Comparison of ENCODE assay signal across 10 mouse cellular contexts in the genomic region with DNA sequence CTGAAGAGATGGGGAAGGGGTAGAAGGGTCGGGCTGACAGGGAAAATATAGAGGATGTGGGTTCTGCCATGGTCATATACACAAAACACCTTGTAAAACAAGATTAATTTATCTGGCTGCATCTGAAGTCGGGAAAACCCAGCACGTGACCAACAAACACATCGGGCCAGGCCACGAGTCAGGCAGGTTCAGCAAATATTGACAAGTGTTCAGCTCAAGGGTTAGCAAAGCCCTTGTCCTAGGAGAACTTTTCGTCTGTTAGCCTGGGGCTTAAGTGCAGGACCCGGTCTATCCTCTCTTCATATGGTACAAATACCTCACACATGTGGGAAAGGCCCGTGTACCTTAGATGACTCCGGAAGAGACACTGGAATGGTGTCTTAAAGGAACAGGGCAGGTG. TPM values are rescaled to one million over a fixed set of nuclear protein-coding genes. Genes with fewer than 3 reads are reported as not detected.
DNase-seq lines count a peak whose midpoint lies in the region; ATAC-seq and TF ChIP-seq lines count a peak whose summit lies in the region.
"Had no signal": no experiment of that assay in that cellular context is flagged by ENCODE, and none has a peak within 500 bp of the region (broad histone marks: within the 10 kb centered on the region; RNA-seq: fewer than 3 reads in every experiment).

No protein-coding gene starts in this region.

- no peaks in the 10 kb centered on the region for H3K9me3 ChIP-seq in liver, embryonic 14.5 days (ENCODE audit: control insufficient read depth, low read length)
- no peaks in the 10 kb centered on the region for H3K9me3 ChIP-seq in stomach, embryonic 16.5 days (replicated peaks; ENCODE audit: control insufficient read depth, low read length)
- H3K9me3 ChIP-seq in hindbrain, embryonic 16.5 days (ENCODE audit: control insufficient read depth, low read length) = no peaks in the 10 kb centered on the region
- H3K9me3 ChIP-seq: midbrain, embryonic 15.5 days had no signal

- WGBS in spleen, adult 2 months = 39% methylated on average over 9 of the region's 9 CpGs
- WGBS in liver, embryonic 14.5 days (ENCODE audit: insufficient replicate concordance) = 43% methylated on average over 9 of the region's 9 CpGs
- 46% methylated on average over 9 of the region's 9 CpGs for WGBS in stomach, embryonic 16.5 days
- WGBS in hindbrain, embryonic 16.5 days = 80% methylated on average over 9 of the region's 9 CpGs

- peaks cover 69% of the 10 kb centered on the region for H3K4me1 ChIP-seq in spleen, adult 2 months (ENCODE audit: control insufficient read depth, insufficient read depth, insufficient read length)
- H3K4me1 ChIP-seq in liver, embryonic 14.5 days (replicated peaks; ENCODE audit: control insufficient read depth in 2 of 2, insufficient read depth in 2 of 2, low read length in 1 of 2) = peaks cover 23 to 64% of the 10 kb centered on the region in 2 experiments
- H3K4me1 ChIP-seq in stomach, embryonic 16.5 days (ENCODE audit: control insufficient read depth, insufficient read depth, low read length) = peaks cover 73% of the 10 kb centered on the region
- H3K4me1 ChIP-seq in hindbrain, embryonic 16.5 days (ENCODE audit: control insufficient read depth, insufficient read depth, low read depth, low read length) = peaks cover 26% of the 10 kb centered on the region

- H3K27me3 ChIP-seq in spleen, adult 2 months (ENCODE audit: control insufficient read depth, insufficient read depth, low read length) = no peaks in the 10 kb centered on the region
- H3K27me3 ChIP-seq in liver, embryonic 14.5 days (ENCODE audit: control insufficient read depth, insufficient read depth, low read length) = no peaks in the 10 kb centered on the region
- H3K27me3 ChIP-seq in stomach, embryonic 16.5 days (ENCODE audit: control insufficient read depth, insufficient read depth, low read length) = no peaks in the 10 kb centered on the region
- no peaks in the 10 kb centered on the region for H3K27me3 ChIP-seq in hindbrain, embryonic 16.5 days (replicated peaks; ENCODE audit: control insufficient read depth, insufficient read depth, low read length)
- H3K27me3 ChIP-seq: midbrain, embryonic 15.5 days had no signal

- no peak for TF ChIP-seq POLR2A in spleen, adult 2 months (IDR thresholded peaks at IDR 0.05; ENCODE audit: low read depth, low read length)

- intact Hi-C loops in gastrocnemius, adult 2 months (cut with DNase I) = no loop called here

- peak overlapping the region; percentile 24 for H3K4me2 ChIP-seq in liver, embryonic 14.5 days (ENCODE audit: low read depth)
- H3K4me2 ChIP-seq in stomach, embryonic 16.5 days (ENCODE audit: low read depth, low read length) = peak overlapping the region; percentile 2; the same call in 1 of the 2 replicates
- H3K4me2 ChIP-seq in hindbrain, embryonic 16.5 days (ENCODE audit: low read length) = no peak overlapping the region
- H3K4me2 ChIP-seq: midbrain, embryonic 15.5 days had no signal

- DNase-seq in gastrocnemius, adult 2 months = no peak
- no peak for DNase-seq in gastrocnemius, adult 18-20 months (ENCODE audit: low spot score)
- no peak for DNase-seq in spleen, adult 2 months (ENCODE audit: low read depth in 1 of 2, low spot score in 2 of 2)
- DNase-seq in spleen, postnatal 4 days (ENCODE audit: low spot score in 2 of 2) = no peak
- DNase-seq in liver, embryonic 14.5 days (ENCODE audit: low read depth in 3 of 3, low spot score in 3 of 3) = no peak
- DNase-seq in right cerebral cortex, postnatal 14 days = no peak
- DNase-seq: thymus, adult 18-20 months had no signal

- no peak for ATAC-seq in liver, embryonic 14.5 days (ENCODE audit: insufficient read depth)
- ATAC-seq in stomach, embryonic 16.5 days (ENCODE audit: insufficient read depth, low FRiP score) = 0 out of 2 replicates have a peak, but pooled peaks have one; percentile 6
- no peak for ATAC-seq in hindbrain, embryonic 16.5 days

- TF ChIP-seq EP300 in liver, embryonic 14.5 days (IDR thresholded peaks at IDR 0.05; ENCODE audit: low read depth) = no peak

- no peak for TF ChIP-seq CTCF in gastrocnemius, adult 2 months (IDR thresholded peaks at IDR 0.05)
- TF ChIP-seq CTCF in spleen, adult 2 months (IDR thresholded peaks at IDR 0.05; ENCODE audit: extremely low read depth, insufficient read depth, insufficient read length, insufficient replicate concordance) = no peak
- TF ChIP-seq CTCF in liver, embryonic 14.5 days (IDR thresholded peaks at IDR 0.05; ENCODE audit: low read depth) = no peak

- no peak overlapping the region for H3K9ac ChIP-seq in liver, embryonic 14.5 days (replicated peaks)
- H3K9ac ChIP-seq in stomach, embryonic 16.5 days (ENCODE audit: low read length) = no peak overlapping the region
- H3K9ac ChIP-seq in hindbrain, embryonic 16.5 days (ENCODE audit: low read depth, low read length) = no peak overlapping the region
- H3K9ac ChIP-seq: midbrain, embryonic 15.5 days had no signal

- peak overlapping the region; percentile 91 for H3K27ac ChIP-seq in gastrocnemius, adult 2 months
- peak overlapping the region; percentile 91 for H3K27ac ChIP-seq in spleen, adult 2 months (ENCODE audit: insufficient read depth, low read length)
- H3K27ac ChIP-seq in liver, embryonic 14.5 days = no peak overlapping the region
- H3K27ac ChIP-seq in stomach, embryonic 16.5 days (ENCODE audit: low read length) = peak overlapping the region; percentile 63; the same call in 1 of the 2 replicates
- H3K27ac ChIP-seq in hindbrain, embryonic 16.5 days (ENCODE audit: low read depth, low read length) = no peak overlapping the region
- H3K27ac ChIP-seq: midbrain, embryonic 15.5 days had no signal

- H3K36me3 ChIP-seq in spleen, adult 2 months (ENCODE audit: control insufficient read depth, insufficient read depth, low read length) = no peaks in the 10 kb centered on the region
- H3K36me3 ChIP-seq in liver, embryonic 14.5 days (replicated peaks; ENCODE audit: control insufficient read depth, insufficient read depth, low read depth) = no peaks in the 10 kb centered on the region
- no peaks in the 10 kb centered on the region for H3K36me3 ChIP-seq in stomach, embryonic 16.5 days (ENCODE audit: control insufficient read depth, insufficient read depth, low read length)
- no peaks in the 10 kb centered on the region for H3K36me3 ChIP-seq in hindbrain, embryonic 16.5 days (ENCODE audit: control insufficient read depth, insufficient read depth, low read length)
- H3K36me3 ChIP-seq: midbrain, embryonic 15.5 days had no signal

- no peak overlapping the region; the same call in 1 of the 2 replicates for H3K4me3 ChIP-seq in gastrocnemius, adult 2 months
- no peak overlapping the region for H3K4me3 ChIP-seq in spleen, adult 2 months (ENCODE audit: extremely low read depth, insufficient read depth, insufficient read length)
- no peak overlapping the region for H3K4me3 ChIP-seq in liver, embryonic 14.5 days (ENCODE audit: insufficient read depth in 1 of 2, low read depth in 2 of 2, low read length in 2 of 2)
- H3K4me3 ChIP-seq in stomach, embryonic 16.5 days (replicated peaks; ENCODE audit: low read length) = no peak overlapping the region
- H3K4me3 ChIP-seq in hindbrain, embryonic 16.5 days (ENCODE audit: low read length) = no peak overlapping the region
- H3K4me3 ChIP-seq: midbrain, embryonic 15.5 days had no signal

RNA-seq across cellular contexts. Expression of a gene that starts 18.1 kb away (rescaled TPM):
- 10 to 100 TPM; 37.7 to 44.7 TPM for total RNA-seq in gastrocnemius, adult 2 months (2021)
- total RNA-seq in gastrocnemius, adult 18-20 months (2021) = 10 to 100 TPM; 32.8 to 42.6 TPM
- polyA plus RNA-seq in spleen, adult 2 months (2012; rRNA removed) = 12.1 and 13.1 TPM in 2 replicates
- polyA plus RNA-seq in liver, embryonic 14.5 days (2012; rRNA removed) = 1.2 and 1.6 TPM in 2 replicates
- polyA plus RNA-seq in liver, embryonic 14.5 days (2014; fragmentation: Nextera tagmentation; extraction: Ambion mirVana) = 0.50 and 0.67 TPM in 2 replicates
- polyA plus RNA-seq in stomach, embryonic 16.5 days (2015; fragmentation: Nextera tagmentation; extraction: Ambion mirVana) = 6.3 and 6.6 TPM in 2 replicates
- polyA plus RNA-seq in hindbrain, embryonic 16.5 days (2015; fragmentation: Nextera tagmentation; extraction: Ambion mirVana) = 1.8 and 2.2 TPM in 2 replicates

Comparison
In these comparisons a context has a peak if more than half of its experiments do, and no peak if none do; other contexts are left out.
1. H3K27ac ChIP-seq: peak in gastrocnemius, adult 2 months (single experiment), spleen, adult 2 months (single experiment) and stomach, embryonic 16.5 days (single experiment); none in liver, embryonic 14.5 days (single experiment) and hindbrain, embryonic 16.5 days (single experiment).